Mouse (Mus musculus) forebrain, embryonic 14.5 days (tissue): ENCODE measurements around the gene Hras. TPM values are rescaled to one million over a fixed set of nuclear protein-coding genes. Genes with fewer than 3 reads are reported as not detected.

Source experiments
- ATAC-seq: fragments of 200-750 bp; cut with Nextera tagmentation; 2 replicates; pipeline ENCODE4 v1.8.0; 2017; ENCODE audit warnings: mild to moderate bottlenecking, moderate library complexity
- DNase-seq: peaks from one replicate; pipeline ENCODE4 v3.0.0-alpha.2; 2015; ENCODE audit warnings: low spot score
- H3K27ac ChIP-seq: fragments of 300-500 bp; sonication (generic); 2 replicates; pipeline ENCODE4 v1.5.1; 2014; ENCODE audit warnings: low read depth, mild to moderate bottlenecking, control low read depth, low read length, moderate library complexity
- H3K27me3 ChIP-seq: fragments of 300-500 bp; sonication (generic); replicated peaks from 2 replicates; pipeline ENCODE4 v1.6.1; 2014; ENCODE audit warnings: low read length, control low read depth, mixed read lengths; ENCODE audit not compliant: control insufficient read depth, insufficient read depth
- H3K36me3 ChIP-seq: fragments of 300-500 bp; sonication (generic); 2 replicates; pipeline ENCODE4 v1.6.1; 2014; ENCODE audit warnings: low read length, control low read depth; ENCODE audit not compliant: control insufficient read depth, insufficient read depth
- H3K4me1 ChIP-seq: fragments of 300-500 bp; sonication (generic); 2 replicates; pipeline ENCODE4 v1.6.1; 2014; ENCODE audit warnings: antibody characterized with exemption, low read length, control low read depth; ENCODE audit not compliant: control insufficient read depth, insufficient read depth
- H3K4me2 ChIP-seq: fragments of 300-500 bp; sonication (generic); 2 replicates; pipeline ENCODE4 v1.6.1; 2014; ENCODE audit warnings: mild to moderate bottlenecking, control low read depth, low read length
- H3K4me3 ChIP-seq: fragments of 300-500 bp; sonication (generic); 2 replicates; pipeline ENCODE4 v1.5.1; 2014; ENCODE audit warnings: low read depth, low read length, control low read depth
- H3K9ac ChIP-seq: fragments of 300-500 bp; sonication (generic); 2 replicates; pipeline ENCODE4 v1.6.1; 2014; ENCODE audit warnings: mild to moderate bottlenecking, low read length, control low read depth, moderate library complexity
- H3K9me3 ChIP-seq: fragments of 300-500 bp; sonication (generic); replicated peaks from 2 replicates; pipeline ENCODE4 v1.6.1; 2016; ENCODE audit warnings: low read length, control low read depth, mixed read lengths; ENCODE audit not compliant: control insufficient read depth
- WGBS: fragments of 180-500 bp; shearing (Covaris S2); extraction: QIAGEN DNeasy Blood & Tissue Kit; methylation state at CpG from one replicate; pipeline ENCODE4 v1.1.7; 2014; 5-methylcytosine and 5-hydroxymethylcytosine counted together
- polyA plus RNA-seq: library from polyadenylated mRNA; unstranded; fragments of >200 nt; fragmentation: Nextera tagmentation; extraction: Ambion mirVana; gene quantifications from 2 replicates; pipeline ENCODE4 v1.2.1, GENCODE M21; 2014

Hras gene
- polyA plus RNA-seq, 1 experiment from 2014 or later = 70.2 TPM

- Histone ChIP-seq H3K4me3 (no peak overlapping the region), H3K4me1 (no peaks in the 10 kb centered on the region), H3K36me3 (no peaks in the 10 kb centered on the region), H3K9me3 (no peaks in the 10 kb centered on the region), H3K27me3 (no peaks in the 10 kb centered on the region), H3K27ac (no peak overlapping the region), H3K9ac (no peak overlapping the region), H3K4me2 (no peak overlapping the region)
- ATAC-seq (no peak), DNase-seq (no peak)
- 62% methylated on average over 3 of the region's 3 CpGs for WGBS
Measured at GRCm38 (mm10) chr7:141209526-141209925, 15.7 kb upstream of the Hras start.

GRCm38 (mm10) chr7:141206182-141206937 is 12.6 kb upstream of the Hras start:
- Histone ChIP-seq H3K4me1 (no peaks in the 10 kb centered on the region), H3K9me3 (no peaks in the 10 kb centered on the region), H3K4me3 (no peak overlapping the region), H3K27ac (no peak overlapping the region), H3K27me3 (no peaks in the 10 kb centered on the region), H3K36me3 (no peaks in the 10 kb centered on the region), H3K4me2 (no peak overlapping the region), H3K9ac (no peak overlapping the region)
- no peak for ATAC-seq
- 92% methylated on average over 18 of the region's 18 CpGs for WGBS
- no peak for DNase-seq

- Histone ChIP-seq H3K36me3 (no peaks in the 10 kb centered on the region), H3K4me3 (no peak overlapping the region)
- WGBS = 92% methylated on average over 5 of the region's 5 CpGs
Measured at GRCm38 (mm10) chr7:141205504-141205903, 11.7 kb upstream of the Hras start.

GRCm38 (mm10) chr7:141204546-141204945 is 10.7 kb upstream of the Hras start:
- no peaks in the 10 kb centered on the region for H3K9me3 ChIP-seq
- no peak overlapping the region for H3K4me2 ChIP-seq
- no peaks in the 10 kb centered on the region for H3K36me3 ChIP-seq
- no peaks in the 10 kb centered on the region for H3K27me3 ChIP-seq
- DNase-seq (no peak), ATAC-seq (no peak)
- no peaks in the 10 kb centered on the region for H3K4me1 ChIP-seq
- 81% methylated on average over 3 of the region's 3 CpGs for WGBS
- H3K4me3 ChIP-seq = no peak overlapping the region
- H3K9ac ChIP-seq = no peak overlapping the region
- H3K27ac ChIP-seq = no peak overlapping the region

More at GRCm38 (mm10) chr7:141205504-141205903, 11.7 kb upstream of the Hras start:
- Histone ChIP-seq H3K9me3 (no peaks in the 10 kb centered on the region), H3K4me1 (no peaks in the 10 kb centered on the region), H3K4me2 (no peak overlapping the region), H3K27ac (no peak overlapping the region), H3K27me3 (no peaks in the 10 kb centered on the region), H3K9ac (no peak overlapping the region)
- ATAC-seq = no peak
- DNase-seq = no peak

GRCm38 (mm10) chr7:141198121-141198520 is 4.3 kb upstream of the Hras start:
- WGBS = 98% methylated on average over 4 of the region's 4 CpGs
- no peak overlapping the region for H3K27ac ChIP-seq
- H3K36me3 ChIP-seq = no peaks in the 10 kb centered on the region
- H3K27me3 ChIP-seq = no peaks in the 10 kb centered on the region
- H3K9ac ChIP-seq = no peak overlapping the region
- no peak overlapping the region for H3K4me3 ChIP-seq
- H3K9me3 ChIP-seq = no peaks in the 10 kb centered on the region
- DNase-seq (no peak), ATAC-seq (no peak)
- no peak overlapping the region for H3K4me2 ChIP-seq
- no peaks in the 10 kb centered on the region; the same call in 1 of the 2 replicates for H3K4me1 ChIP-seq

GRCm38 (mm10) chr7:141196619-141197282 is 2.9 kb upstream of the Hras start:
- WGBS = 93% methylated on average over 8 of the region's 8 CpGs

GRCm38 (mm10) chr7:141195754-141196153 is 1.9 kb upstream of the Hras start:
- 92% methylated on average over 2 of the region's 2 CpGs for WGBS
- ATAC-seq (no peak), DNase-seq (no peak)
- Histone ChIP-seq H3K27me3 (no peaks in the 10 kb centered on the region), H3K4me2 (no peak overlapping the region), H3K4me1 (peaks cover 5% of the 10 kb centered on the region), H3K9ac (no peak overlapping the region), H3K9me3 (no peaks in the 10 kb centered on the region), H3K4me3 (no peak overlapping the region), H3K36me3 (peaks cover 14% of the 10 kb centered on the region), H3K27ac (no peak overlapping the region)

More at GRCm38 (mm10) chr7:141196619-141197282, 2.9 kb upstream of the Hras start:
- H3K9me3 ChIP-seq = no peaks in the 10 kb centered on the region
- H3K4me1 ChIP-seq = peaks cover 5% of the 10 kb centered on the region
- DNase-seq (no peak), ATAC-seq (no peak)
- H3K27ac ChIP-seq = no peak overlapping the region
- no peaks in the 10 kb centered on the region for H3K27me3 ChIP-seq
- H3K4me3 ChIP-seq = no peak overlapping the region
- H3K36me3 ChIP-seq = peaks cover 4% of the 10 kb centered on the region
- no peak overlapping the region for H3K9ac ChIP-seq
- H3K4me2 ChIP-seq = no peak overlapping the region

- H3K27me3 ChIP-seq = no peaks in the 10 kb centered on the region
- ATAC-seq (peak; percentile 49), DNase-seq (peak; percentile 96)
- peak overlapping the region; percentile 84 for H3K4me3 ChIP-seq
- under 1% methylated on average over 28 of the region's 28 CpGs for WGBS
- peak overlapping the region; percentile 71; the same call in 1 of the 2 replicates for H3K27ac ChIP-seq
- peaks cover 23% of the 10 kb centered on the region for H3K36me3 ChIP-seq
- H3K4me2 ChIP-seq = peak overlapping the region; percentile 98
- H3K4me1 ChIP-seq = peaks cover 5% of the 10 kb centered on the region
- H3K9me3 ChIP-seq = no peaks in the 10 kb centered on the region
- H3K9ac ChIP-seq = peak overlapping the region; percentile 61
Measured at GRCm38 (mm10) chr7:141194830-141195229, 1.0 kb upstream of the Hras start.

- Histone ChIP-seq H3K4me1 (peaks cover 5% of the 10 kb centered on the region), H3K27ac (peak overlapping the region; percentile 71), H3K4me3 (peak overlapping the region; percentile 84), H3K9ac (peak overlapping the region; percentile 61), H3K4me2 (peak overlapping the region; percentile 98), H3K27me3 (no peaks in the 10 kb centered on the region), H3K9me3 (no peaks in the 10 kb centered on the region), H3K36me3 (peaks cover 27% of the 10 kb centered on the region)
- DNase-seq (no peak), ATAC-seq (no peak)
- WGBS = under 1% methylated on average over 23 of the region's 23 CpGs
Measured at GRCm38 (mm10) chr7:141194409-141194808, 604 bp upstream of the Hras start.
